ENCODE assay signal across 24 mouse cellular contexts in the genomic region with DNA sequence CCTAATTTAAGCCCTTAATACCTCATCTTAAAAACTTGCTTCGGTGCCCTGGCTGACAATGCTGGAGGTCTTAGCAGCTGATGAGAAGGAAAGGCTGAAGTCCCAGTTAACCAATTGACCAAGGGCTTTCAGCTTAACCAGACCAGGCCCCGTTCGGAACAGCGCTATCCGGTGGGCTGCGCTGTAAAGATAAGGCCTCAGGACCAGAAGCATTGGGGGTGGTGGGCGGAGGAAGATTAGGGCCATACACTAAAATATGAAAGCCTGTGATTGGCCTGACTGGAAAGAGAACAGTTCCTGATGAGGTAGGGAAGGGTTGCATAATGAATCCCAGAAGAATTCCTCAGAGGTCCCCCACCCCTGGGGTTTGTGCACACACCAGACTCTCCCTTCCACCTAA. TPM values are rescaled to one million over a fixed set of nuclear protein-coding genes. Genes with fewer than 3 reads are reported as not detected.
DNase-seq lines count a peak whose midpoint lies in the region; ATAC-seq lines count a peak whose summit lies in the region.
"Had no signal": no experiment of that assay in that cellular context is flagged by ENCODE, and none has a peak within 500 bp of the region (broad histone marks: within the 10 kb centered on the region; RNA-seq: fewer than 3 reads in every experiment).

No protein-coding gene starts in this region.

- H3K27me3 ChIP-seq in hindbrain, embryonic 13.5 days, result no peaks in the 10 kb centered on the region
- H3K27me3 ChIP-seq in hindbrain, embryonic 11.5 days (ENCODE audit: control insufficient read depth, insufficient read depth, low read length), result peaks cover 3% of the 10 kb centered on the region; the same call in 1 of the 2 replicates
- no peaks in the 10 kb centered on the region for H3K27me3 ChIP-seq in midbrain, embryonic 15.5 days (replicated peaks)

- H3K9ac ChIP-seq in hindbrain, embryonic 13.5 days, result no peak overlapping the region
- no peak overlapping the region for H3K9ac ChIP-seq in hindbrain, embryonic 11.5 days (ENCODE audit: low read depth, low read length)
- no peak overlapping the region for H3K9ac ChIP-seq in midbrain, embryonic 15.5 days
- H3K9ac ChIP-seq: embryonic facial prominence, embryonic 15.5 days; forebrain, embryonic 12.5 days; heart, embryonic 12.5 days; liver, embryonic 13.5 days had no signal

- H3K4me2 ChIP-seq in hindbrain, embryonic 13.5 days, result no peak overlapping the region
- H3K4me2 ChIP-seq in hindbrain, embryonic 11.5 days (replicated peaks; ENCODE audit: low read depth, low read length), result no peak overlapping the region
- H3K4me2 ChIP-seq in midbrain, embryonic 15.5 days, result no peak overlapping the region
- H3K4me2 ChIP-seq: embryonic facial prominence, embryonic 15.5 days; forebrain, embryonic 12.5 days; heart, embryonic 12.5 days; liver, embryonic 13.5 days had no signal

- H3K9me3 ChIP-seq in hindbrain, embryonic 13.5 days, result no peaks in the 10 kb centered on the region
- H3K9me3 ChIP-seq in hindbrain, embryonic 11.5 days (ENCODE audit: control insufficient read depth, low read length), result no peaks in the 10 kb centered on the region
- H3K9me3 ChIP-seq in midbrain, embryonic 15.5 days, result no peaks in the 10 kb centered on the region
- H3K9me3 ChIP-seq: embryonic facial prominence, embryonic 15.5 days; forebrain, embryonic 12.5 days; liver, embryonic 13.5 days had no signal

- H3K27ac ChIP-seq in hindbrain, embryonic 13.5 days, result peak overlapping the region; percentile 69
- no peak overlapping the region for H3K27ac ChIP-seq in hindbrain, embryonic 11.5 days (ENCODE audit: low read depth, low read length)
- peak overlapping the region; percentile 61 for H3K27ac ChIP-seq in midbrain, embryonic 15.5 days
- H3K27ac ChIP-seq: embryonic facial prominence, embryonic 15.5 days; forebrain, embryonic 12.5 days; liver, embryonic 13.5 days had no signal

- ATAC-seq in hindbrain, embryonic 13.5 days (ENCODE audit: low FRiP score), result no peak
- no peak for ATAC-seq in hindbrain, embryonic 11.5 days (ENCODE audit: low FRiP score)
- ATAC-seq in midbrain, embryonic 15.5 days (replicated peaks), result no peak
- no peak for ATAC-seq in megakaryocyte progenitor cell, adult 5-6 weeks (replicated peaks; ENCODE audit: poor library complexity)
- no peak for ATAC-seq in erythroid progenitor cell, adult 5-6 weeks (replicated peaks; ENCODE audit: low FRiP score, poor library complexity, severe bottlenecking)
- ATAC-seq: CD4-positive, CD25-positive, alpha-beta regulatory T cell, adult 4 months; intestine, postnatal 0 days; lung, postnatal 0 days had no signal

- peak; percentile 30 for DNase-seq in cerebellum, adult 11-12 months
- no peak for DNase-seq in cerebellum, postnatal 4 days (ENCODE audit: low spot score in 2 of 2)
- DNase-seq in hindbrain, embryonic 11.5 days (ENCODE audit: low spot score), result no peak
- DNase-seq in MEL-GATA-1-ER (ENCODE audit: extremely low read depth, low read depth), result peak; percentile 88
- DNase-seq: adrenal gland, postnatal 10 days; cerebellum, adult 2 months; gastrocnemius, postnatal 36 days; layer of hippocampus, postnatal 36 days; liver, embryonic 13.5 days; right cerebral cortex, postnatal 25 days; thymus, postnatal 25 days had no signal

- WGBS in hindbrain, embryonic 13.5 days, result 65% methylated on average over 7 of the region's 7 CpGs
- 67% methylated on average over 7 of the region's 7 CpGs for WGBS in hindbrain, embryonic 11.5 days
- 44% methylated on average over 7 of the region's 7 CpGs for WGBS in midbrain, embryonic 15.5 days

- H3K4me3 ChIP-seq in hindbrain, embryonic 13.5 days, result no peak overlapping the region
- H3K4me3 ChIP-seq in hindbrain, embryonic 11.5 days (ENCODE audit: low read depth, low read length), result no peak overlapping the region
- H3K4me3 ChIP-seq in midbrain, embryonic 15.5 days, result no peak overlapping the region
- H3K4me3 ChIP-seq: embryonic facial prominence, embryonic 15.5 days; forebrain, embryonic 12.5 days; heart, embryonic 12.5 days; liver, embryonic 13.5 days; megakaryocyte, embryonic 14.5 days had no signal

- H3K4me1 ChIP-seq in hindbrain, embryonic 13.5 days (replicated peaks), result peaks cover 39% of the 10 kb centered on the region
- peaks cover 8% of the 10 kb centered on the region for H3K4me1 ChIP-seq in hindbrain, embryonic 11.5 days (replicated peaks; ENCODE audit: control insufficient read depth, insufficient read depth, low read length)
- peaks cover 39% of the 10 kb centered on the region for H3K4me1 ChIP-seq in midbrain, embryonic 15.5 days

- H3K36me3 ChIP-seq in hindbrain, embryonic 13.5 days, result no peaks in the 10 kb centered on the region
- H3K36me3 ChIP-seq in hindbrain, embryonic 11.5 days (ENCODE audit: control insufficient read depth, insufficient read depth, low read length), result no peaks in the 10 kb centered on the region
- no peaks in the 10 kb centered on the region for H3K36me3 ChIP-seq in midbrain, embryonic 15.5 days (replicated peaks)
- H3K36me3 ChIP-seq: embryonic facial prominence, embryonic 15.5 days; forebrain, embryonic 12.5 days; heart, embryonic 12.5 days; liver, embryonic 13.5 days had no signal

RNA-seq across cellular contexts. Expression of a gene that starts 7.8 kb away (rescaled TPM):
- polyA plus RNA-seq in hindbrain, embryonic 13.5 days (2015; fragmentation: Nextera tagmentation; extraction: Ambion mirVana), result 58.3 and 63.0 TPM in 2 replicates
- 14.4 and 21.0 TPM in 2 replicates for polyA plus RNA-seq in hindbrain, embryonic 11.5 days (2014; fragmentation: Nextera tagmentation; extraction: Ambion mirVana)
- polyA plus RNA-seq in midbrain, embryonic 15.5 days (2015; fragmentation: Nextera tagmentation; extraction: Ambion mirVana), result 64.0 and 65.9 TPM in 2 replicates
- not detected in 2 replicates for total RNA-seq in megakaryocyte progenitor cell, adult 5-6 weeks (2015)
- not detected in 2 replicates for total RNA-seq in megakaryocyte progenitor cell, adult 5-6 weeks (2017)
- total RNA-seq in erythroid progenitor cell, adult 5-6 weeks (2015; ENCODE audit: low replicate concordance), result not detected in 2 replicates
- total RNA-seq in erythroid progenitor cell, adult 5-6 weeks (2017; ENCODE audit: low replicate concordance), result not detected in 2 replicates
- total RNA-seq: hematopoietic stem cell, adult 5-6 weeks had no signal

RNA-seq across cellular contexts. Expression of a gene that starts 10.9 kb away (rescaled TPM):
- 97.6 and 102 TPM in 2 replicates for polyA plus RNA-seq in hindbrain, embryonic 13.5 days (2015; fragmentation: Nextera tagmentation; extraction: Ambion mirVana)
- 161 and 202 TPM in 2 replicates for polyA plus RNA-seq in hindbrain, embryonic 11.5 days (2014; fragmentation: Nextera tagmentation; extraction: Ambion mirVana)
- 49.0 and 56.9 TPM in 2 replicates for polyA plus RNA-seq in midbrain, embryonic 15.5 days (2015; fragmentation: Nextera tagmentation; extraction: Ambion mirVana)
- 61.7 and 69.9 TPM in 2 replicates for total RNA-seq in megakaryocyte progenitor cell, adult 5-6 weeks (2015)
- 69.1 and 69.4 TPM in 2 replicates for total RNA-seq in megakaryocyte progenitor cell, adult 5-6 weeks (2017)
- total RNA-seq in erythroid progenitor cell, adult 5-6 weeks (2015; ENCODE audit: low replicate concordance), result 248 and 272 TPM in 2 replicates
- 292 and 327 TPM in 2 replicates for total RNA-seq in erythroid progenitor cell, adult 5-6 weeks (2017; ENCODE audit: low replicate concordance)

RNA-seq across cellular contexts. Expression of a gene that starts 39.6 kb away (rescaled TPM):
- polyA plus RNA-seq in hindbrain, embryonic 13.5 days (2015; fragmentation: Nextera tagmentation; extraction: Ambion mirVana), result 134 and 145 TPM in 2 replicates
- polyA plus RNA-seq in hindbrain, embryonic 11.5 days (2014; fragmentation: Nextera tagmentation; extraction: Ambion mirVana), result 99.1 and 103 TPM in 2 replicates
- 114 and 119 TPM in 2 replicates for polyA plus RNA-seq in midbrain, embryonic 15.5 days (2015; fragmentation: Nextera tagmentation; extraction: Ambion mirVana)
- 22.8 and 24.1 TPM in 2 replicates for total RNA-seq in megakaryocyte progenitor cell, adult 5-6 weeks (2015)
- total RNA-seq in megakaryocyte progenitor cell, adult 5-6 weeks (2017), result 11.6 and 17.3 TPM in 2 replicates
- total RNA-seq in erythroid progenitor cell, adult 5-6 weeks (2015; ENCODE audit: low replicate concordance), result 15.5 and 18.0 TPM in 2 replicates
- 5.3 and 9.7 TPM in 2 replicates for total RNA-seq in erythroid progenitor cell, adult 5-6 weeks (2017; ENCODE audit: low replicate concordance)

RNA-seq across cellular contexts. Expression of a gene that starts 42.9 kb away (rescaled TPM):
- not detected in 2 replicates for polyA plus RNA-seq in hindbrain, embryonic 13.5 days (2015; fragmentation: Nextera tagmentation; extraction: Ambion mirVana)
- not detected in 2 replicates for polyA plus RNA-seq in hindbrain, embryonic 11.5 days (2014; fragmentation: Nextera tagmentation; extraction: Ambion mirVana)
- polyA plus RNA-seq in midbrain, embryonic 15.5 days (2015; fragmentation: Nextera tagmentation; extraction: Ambion mirVana), result not detected in 2 replicates
- not detected in 2 replicates for total RNA-seq in megakaryocyte progenitor cell, adult 5-6 weeks (2015)
- not detected in 2 replicates for total RNA-seq in megakaryocyte progenitor cell, adult 5-6 weeks (2017)
- total RNA-seq in erythroid progenitor cell, adult 5-6 weeks (2015; ENCODE audit: low replicate concordance), result not detected in 2 replicates
- total RNA-seq in erythroid progenitor cell, adult 5-6 weeks (2017; ENCODE audit: low replicate concordance), result not detected in 2 replicates
- total RNA-seq: hematopoietic stem cell, adult 5-6 weeks had no signal
- polyA plus RNA-seq: CD4-positive, CD25-positive, alpha-beta regulatory T cell, adult 4 months; cerebellum, adult 2 months; embryonic facial prominence, embryonic 15.5 days; forebrain, embryonic 12.5 days; heart, embryonic 12.5 days; kidney, embryonic 16.5 days; liver, embryonic 13.5 days had no signal

RNA-seq across cellular contexts. Expression of a gene that starts 54.9 kb away (rescaled TPM):
- polyA plus RNA-seq in hindbrain, embryonic 13.5 days (2015; fragmentation: Nextera tagmentation; extraction: Ambion mirVana), result 1.6 and 2.1 TPM in 2 replicates
- 0.25 and 0.36 TPM in 2 replicates for polyA plus RNA-seq in hindbrain, embryonic 11.5 days (2014; fragmentation: Nextera tagmentation; extraction: Ambion mirVana)
- polyA plus RNA-seq in midbrain, embryonic 15.5 days (2015; fragmentation: Nextera tagmentation; extraction: Ambion mirVana), result 1.5 and 1.8 TPM in 2 replicates
- total RNA-seq in megakaryocyte progenitor cell, adult 5-6 weeks (2015), result 0.15 and 0.67 TPM in 2 replicates
- 1.3 TPM in 2 replicates for total RNA-seq in megakaryocyte progenitor cell, adult 5-6 weeks (2017)
- total RNA-seq in erythroid progenitor cell, adult 5-6 weeks (2015; ENCODE audit: low replicate concordance), result 2.1 and 2.9 TPM in 2 replicates
- total RNA-seq in erythroid progenitor cell, adult 5-6 weeks (2017; ENCODE audit: low replicate concordance), result 5.4 and 8.2 TPM in 2 replicates

Comparison
In these comparisons a context has a peak if more than half of its experiments do, and no peak if none do; other contexts are left out.
1. DNase-seq: peak in cerebellum, adult 11-12 months (single experiment) and MEL-GATA-1-ER (single experiment); none in cerebellum, postnatal 4 days (0 of 2) and hindbrain, embryonic 11.5 days (single experiment).